Mouse (Mus musculus): ENCODE measurements around the gene Mcpt1. TPM values are rescaled to one million over a fixed set of nuclear protein-coding genes. Genes with fewer than 3 reads are reported as not detected.

Mcpt1 gene
- polyA plus RNA-seq (2012; rRNA removed) = 0.02 TPM in 1 of 2 replicates, not detected in the other

GRCm38 (mm10) chr14:56017671-56018070 lies at the start of gene Mcpt1:
Mcpt1 (plus strand) TSS chr14:56017971.

GRCm38 (mm10) chr14:56030395-56030794 lies 12.6 kb downstream of the Mcpt1 start, which contains the start of gene Mcpt9:
Mcpt9 (minus strand) TSS chr14:56030495.

DNA sequence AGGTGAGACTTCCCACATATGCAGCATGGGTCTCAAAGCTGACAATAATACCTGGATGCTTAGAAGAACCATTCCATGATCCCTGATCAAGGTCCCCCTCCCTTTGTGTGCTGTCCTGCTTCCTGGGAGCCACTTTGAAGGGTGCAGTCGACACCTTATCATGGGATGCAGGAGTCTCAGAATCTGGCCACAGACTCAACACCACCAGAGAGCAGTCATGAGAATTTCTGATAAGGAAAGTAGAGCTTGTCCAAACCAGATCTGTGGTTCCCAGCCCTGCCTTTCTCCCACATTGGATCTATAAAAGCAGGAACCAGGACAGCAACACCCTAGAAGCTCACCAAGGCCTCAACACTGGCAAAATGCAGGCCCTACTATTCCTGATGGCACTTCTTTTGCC lies 24.0 kb downstream of the Mcpt1 start, which contains the start of gene Mcpt2:
Gene Mcpt2, plus strand, starts transcription at position 250 of the 400 bp plus-strand sequence.

DNA sequence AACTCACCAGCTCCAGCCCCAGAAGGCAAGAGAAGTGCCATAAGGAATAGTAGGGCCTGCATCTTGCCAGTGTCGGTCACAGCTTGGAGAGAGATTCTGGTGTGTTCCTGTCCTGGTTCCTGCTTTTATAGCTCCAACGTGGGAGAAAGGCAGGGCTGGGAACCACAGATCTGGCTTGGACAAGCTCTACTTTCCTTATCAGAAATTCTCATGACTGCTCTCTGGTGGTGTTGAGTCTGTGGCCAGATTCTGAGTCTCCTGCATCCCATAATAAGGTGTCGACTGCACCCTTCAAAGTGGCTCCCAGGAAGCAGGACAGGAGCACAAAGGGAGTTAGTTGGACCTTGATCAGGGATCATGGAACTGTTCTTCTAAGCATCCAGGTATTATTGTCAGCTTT lies 44.4 kb downstream of the Mcpt1 start, which contains the start of gene Mcpt4:
Gene Mcpt4, minus strand, starts transcription at position 101 of the 400 bp plus-strand sequence.

Other genes with a start within 250 kb of the Mcpt1 start
- gene Adcy4, start 233.9 kb upstream of the Mcpt1 start, polyA plus RNA-seq (2012; rRNA removed) = 0.86 and 0.99 TPM in 2 replicates
- gene Ripk3, start 229.1 kb upstream of the Mcpt1 start, polyA plus RNA-seq (2012; rRNA removed) = 12.6 and 15.4 TPM in 2 replicates
- gene Nfatc4, start 194.8 kb upstream of the Mcpt1 start, polyA plus RNA-seq (2012; rRNA removed) = 0.71 and 1.5 TPM in 2 replicates
- gene Nynrin, start 164.0 kb upstream of the Mcpt1 start, polyA plus RNA-seq (2012; rRNA removed) = 1.6 and 1.7 TPM in 2 replicates
- gene Cbln3, start 133.6 kb upstream of the Mcpt1 start, polyA plus RNA-seq (2012; rRNA removed) = 0.10 and 0.16 TPM in 2 replicates
- 7.3 and 8.4 TPM in 2 replicates for gene Khnyn, start 133.0 kb upstream of the Mcpt1 start, polyA plus RNA-seq (2012; rRNA removed)
- gene Sdr39u1, start 117.7 kb upstream of the Mcpt1 start, polyA plus RNA-seq (2012; rRNA removed) = 5.3 and 6.1 TPM in 2 replicates
- 0.07 and 0.12 TPM in 2 replicates for gene Cma1, start 73.3 kb upstream of the Mcpt1 start, polyA plus RNA-seq (2012; rRNA removed)
- gene Cma2, start 67.0 kb upstream of the Mcpt1 start, polyA plus RNA-seq (2012; rRNA removed) = not detected in 2 replicates
- not detected in 2 replicates for gene Mcpt9, start 12.5 kb downstream of the Mcpt1 start, polyA plus RNA-seq (2012; rRNA removed)
- gene Mcpt2, start 24.1 kb downstream of the Mcpt1 start, polyA plus RNA-seq (2012; rRNA removed) = 0.03 and 0.05 TPM in 2 replicates
- gene Mcpt4, start 44.3 kb downstream of the Mcpt1 start, polyA plus RNA-seq (2012; rRNA removed) = not detected in 2 replicates
- gene Mcpt8, start 67.3 kb downstream of the Mcpt1 start, polyA plus RNA-seq (2012; rRNA removed) = 1.3 and 1.4 TPM in 2 replicates
- gene Ctsg, start 84.6 kb downstream of the Mcpt1 start, polyA plus RNA-seq (2012; rRNA removed) = 28.2 and 49.2 TPM in 2 replicates
- gene Gzme, start 102.7 kb downstream of the Mcpt1 start, polyA plus RNA-seq (2012; rRNA removed) = 0.06 TPM in 1 of 2 replicates, not detected in the other
- 0.12 TPM in 1 of 2 replicates, not detected in the other for gene Gzmd, start 114.6 kb downstream of the Mcpt1 start, polyA plus RNA-seq (2012; rRNA removed)
- 0.03 and 0.05 TPM in 2 replicates for gene Gzmg, start 141.6 kb downstream of the Mcpt1 start, polyA plus RNA-seq (2012; rRNA removed)
- gene Gzmn, start 156.6 kb downstream of the Mcpt1 start, polyA plus RNA-seq (2012; rRNA removed) = not detected in 2 replicates
- gene Gzmf, start 193.4 kb downstream of the Mcpt1 start, polyA plus RNA-seq (2012; rRNA removed) = 0.03 and 0.17 TPM in 2 replicates
- 0.03 TPM in 1 of 2 replicates, not detected in the other for gene Gzmc, start 216.7 kb downstream of the Mcpt1 start, polyA plus RNA-seq (2012; rRNA removed)
- gene Gzmb, start 244.3 kb downstream of the Mcpt1 start, polyA plus RNA-seq (2012; rRNA removed) = 0.05 and 0.06 TPM in 2 replicates

Measured in liver, embryonic 14 days (tissue).